Mouse (Mus musculus): ENCODE data around the gene Slc6a6. TPM values are rescaled to one million over a fixed set of nuclear protein-coding genes. Genes with fewer than 3 reads are reported as not detected.

Gene Slc6a6
- polyA plus RNA-seq, 1 experiment from 2014 or later, result 47.7 TPM

DNA sequence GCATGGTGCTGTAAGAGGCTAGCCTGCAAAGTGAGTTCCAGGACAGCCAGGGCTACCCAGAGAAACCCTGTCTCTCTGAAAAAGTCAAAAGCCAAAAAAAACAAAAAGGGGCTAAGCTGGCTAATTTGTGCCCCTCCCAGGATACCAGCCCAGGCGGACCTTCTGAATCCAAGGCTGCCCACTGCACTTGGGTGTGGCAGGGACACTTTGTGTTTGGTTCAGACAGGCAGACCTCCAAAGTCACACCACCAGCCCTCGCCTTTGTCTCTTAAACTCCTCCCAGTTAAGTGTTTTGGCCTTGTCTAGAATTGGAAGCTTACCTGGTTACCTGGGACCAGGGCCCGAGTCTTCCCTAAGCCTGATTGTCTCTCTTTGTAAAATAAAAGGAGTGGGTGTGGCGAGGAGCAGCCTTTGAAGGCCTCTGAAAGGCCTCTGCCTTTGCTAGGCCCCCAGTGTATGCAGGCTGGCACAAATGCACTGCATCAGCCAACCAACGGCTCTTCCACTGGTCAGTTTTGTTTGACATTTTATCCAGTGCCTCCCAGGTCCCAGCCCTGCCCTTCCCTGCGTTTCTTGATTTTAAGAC is 26.6 kb downstream of the Slc6a6 start:
- H3K4me3 ChIP-seq (ENCODE audit: low read depth, low read length), result no peak overlapping the region
- H3K9ac ChIP-seq (ENCODE audit: low read length), result no peak overlapping the region
- ATAC-seq (ENCODE audit: insufficient read depth, low FRiP score, low TSS enrichment) (no peak), DNase-seq (ENCODE audit: low spot score) (no peak)
- no peaks in the 10 kb centered on the region for H3K9me3 ChIP-seq (ENCODE audit: control insufficient read depth, low read length)
- 0 out of 2 replicates have a peak, but pooled peaks cover 2% of the 10 kb centered on the region for H3K36me3 ChIP-seq (ENCODE audit: control insufficient read depth, insufficient read depth, low read length)
- no peak overlapping the region for H3K27ac ChIP-seq (ENCODE audit: low read depth, low read length)
- H3K4me2 ChIP-seq (ENCODE audit: low read depth), result no peak overlapping the region
- H3K4me1 ChIP-seq (ENCODE audit: control insufficient read depth, insufficient read depth, low read length), result peaks cover 27% of the 10 kb centered on the region
- WGBS, result 39% methylated on average over 6 of the region's 6 CpGs
- H3K27me3 ChIP-seq (ENCODE audit: control insufficient read depth, insufficient read depth, low read length), result no peaks in the 10 kb centered on the region

DNA sequence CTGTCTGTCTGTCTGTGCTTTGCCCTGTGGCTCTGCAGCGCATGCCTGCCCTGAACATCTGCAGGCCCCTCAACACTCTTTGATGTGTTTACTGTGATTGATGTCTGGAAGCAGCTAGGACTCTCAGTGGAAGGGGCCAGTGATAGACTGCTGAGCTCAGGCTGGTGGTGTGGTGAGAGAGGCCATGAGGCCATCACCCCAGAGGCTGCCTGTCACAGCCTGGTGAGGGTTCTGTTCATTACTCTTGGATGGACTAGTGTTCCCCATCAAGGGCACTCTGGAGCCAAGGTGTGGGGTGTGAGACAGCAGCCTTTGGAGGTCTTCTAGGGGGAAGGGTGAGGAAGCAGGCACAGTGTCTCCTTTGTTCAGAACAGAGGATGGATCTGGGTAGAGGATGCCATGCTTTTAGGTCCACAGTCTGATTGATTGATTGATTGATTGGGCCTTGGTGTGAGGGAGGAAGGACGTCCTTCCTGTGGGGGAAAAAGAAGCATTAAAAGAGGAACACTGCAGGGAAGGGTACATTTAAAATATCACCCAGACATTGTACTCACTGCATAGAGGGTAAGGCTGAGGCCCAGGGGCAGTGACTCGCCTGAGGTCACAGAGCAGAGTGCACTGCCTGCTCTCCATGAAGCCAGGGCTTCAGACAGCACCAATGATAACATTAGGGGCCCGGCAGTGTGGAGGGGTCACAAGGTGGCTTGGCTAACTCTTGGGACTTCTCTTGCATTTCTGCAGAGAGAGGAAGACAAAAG is 28.4 kb downstream of the Slc6a6 start:
- H3K36me3 ChIP-seq (ENCODE audit: control insufficient read depth, insufficient read depth, low read length), result no peaks in the 10 kb centered on the region
- DNase-seq (ENCODE audit: low spot score) (no peak), ATAC-seq (ENCODE audit: insufficient read depth, low FRiP score, low TSS enrichment) (peak; percentile 57)
- H3K9me3 ChIP-seq (ENCODE audit: control insufficient read depth, low read length), result no peaks in the 10 kb centered on the region
- WGBS, result 4% methylated on average over 4 of the region's 4 CpGs
- peak overlapping the region; percentile 48 for H3K9ac ChIP-seq (ENCODE audit: low read length)
- H3K27ac ChIP-seq (ENCODE audit: low read depth, low read length), result peak overlapping the region; percentile 79
- H3K4me1 ChIP-seq (ENCODE audit: control insufficient read depth, insufficient read depth, low read length), result peaks cover 27% of the 10 kb centered on the region
- no peak overlapping the region for H3K4me3 ChIP-seq (ENCODE audit: low read depth, low read length)
- no peak overlapping the region for H3K4me2 ChIP-seq (ENCODE audit: low read depth)
- no peaks in the 10 kb centered on the region for H3K27me3 ChIP-seq (ENCODE audit: control insufficient read depth, insufficient read depth, low read length)

DNA sequence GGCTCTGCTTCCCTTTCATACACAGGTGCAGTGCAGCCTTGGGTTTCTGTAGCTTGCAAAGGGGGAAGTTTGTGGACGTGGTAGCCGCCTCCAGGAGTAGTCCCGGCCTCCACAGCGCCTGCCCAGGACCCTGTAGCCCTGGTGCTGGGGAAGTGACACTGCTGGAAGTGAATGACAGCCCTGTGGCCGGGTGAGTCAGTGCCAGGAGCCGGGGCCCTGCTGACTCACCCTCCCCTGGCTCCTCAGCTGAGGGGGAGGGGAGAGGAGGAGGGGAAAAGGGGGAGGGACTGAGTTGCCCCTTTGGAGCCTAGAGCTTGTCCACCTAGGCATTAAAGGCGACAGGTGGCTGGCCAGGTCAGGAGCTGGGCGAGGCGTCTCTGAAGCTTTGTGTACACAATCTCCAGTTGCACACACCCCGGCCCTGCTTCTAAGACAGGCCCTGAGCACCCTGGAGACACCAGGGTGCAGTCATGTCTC is 29.0 kb downstream of the Slc6a6 start:
- DNase-seq (ENCODE audit: low spot score) (peak; percentile 57), ATAC-seq (ENCODE audit: insufficient read depth, low FRiP score, low TSS enrichment) (peak; percentile 53)
- Histone ChIP-seq H3K9me3 (ENCODE audit: control insufficient read depth, low read length) (no peaks in the 10 kb centered on the region), H3K4me2 (ENCODE audit: low read depth) (no peak overlapping the region), H3K4me1 (ENCODE audit: control insufficient read depth, insufficient read depth, low read length) (peaks cover 27% of the 10 kb centered on the region), H3K36me3 (ENCODE audit: control insufficient read depth, insufficient read depth, low read length) (no peaks in the 10 kb centered on the region), H3K4me3 (ENCODE audit: low read depth, low read length) (no peak overlapping the region), H3K27ac (ENCODE audit: low read depth, low read length) (peak overlapping the region; percentile 79), H3K27me3 (ENCODE audit: control insufficient read depth, insufficient read depth, low read length) (no peaks in the 10 kb centered on the region), H3K9ac (ENCODE audit: low read length) (peak overlapping the region; percentile 48)
- WGBS, result under 1% methylated on average over 8 of the region's 10 CpGs

DNA sequence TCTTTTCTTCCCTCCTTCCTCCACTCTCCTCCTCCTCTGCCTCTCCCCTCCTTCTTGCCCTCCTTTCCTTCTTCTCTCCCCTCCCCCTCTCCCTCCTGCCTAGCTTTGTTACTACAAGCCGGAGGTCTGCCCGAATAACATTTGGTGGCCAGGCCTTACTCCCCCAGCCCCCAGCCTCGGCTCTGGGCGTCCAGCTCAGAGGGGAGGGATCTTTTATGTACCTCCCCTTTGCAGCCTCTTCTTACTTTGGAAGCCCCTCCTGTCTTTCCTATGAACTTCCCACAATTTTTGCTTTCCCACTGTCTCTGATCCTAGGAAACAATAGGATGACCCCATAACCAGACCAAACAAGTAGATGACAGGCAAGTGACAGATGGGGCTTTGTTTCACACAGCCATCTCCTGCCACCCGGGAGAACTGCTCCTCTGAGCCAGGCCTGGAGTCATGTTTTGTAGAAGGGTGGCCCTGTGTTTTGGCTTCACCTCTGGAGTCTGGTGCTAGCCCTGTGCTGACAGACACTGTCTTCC is 29.6 kb downstream of the Slc6a6 start:
- Histone ChIP-seq H3K4me3 (ENCODE audit: low read depth, low read length) (no peak overlapping the region), H3K36me3 (ENCODE audit: control insufficient read depth, insufficient read depth, low read length) (no peaks in the 10 kb centered on the region), H3K4me2 (ENCODE audit: low read depth) (no peak overlapping the region), H3K27me3 (ENCODE audit: control insufficient read depth, insufficient read depth, low read length) (no peaks in the 10 kb centered on the region), H3K27ac (ENCODE audit: low read depth, low read length) (peak overlapping the region; percentile 79), H3K4me1 (ENCODE audit: control insufficient read depth, insufficient read depth, low read length) (peaks cover 32% of the 10 kb centered on the region), H3K9me3 (ENCODE audit: control insufficient read depth, low read length) (no peaks in the 10 kb centered on the region), H3K9ac (ENCODE audit: low read length) (peak overlapping the region; percentile 48)
- DNase-seq (ENCODE audit: low spot score) (peak; percentile 58), ATAC-seq (ENCODE audit: insufficient read depth, low FRiP score, low TSS enrichment) (peak; percentile 40; the same call in 1 of the 2 replicates)
- WGBS, result 4% methylated on average over 5 of the region's 5 CpGs

DNA sequence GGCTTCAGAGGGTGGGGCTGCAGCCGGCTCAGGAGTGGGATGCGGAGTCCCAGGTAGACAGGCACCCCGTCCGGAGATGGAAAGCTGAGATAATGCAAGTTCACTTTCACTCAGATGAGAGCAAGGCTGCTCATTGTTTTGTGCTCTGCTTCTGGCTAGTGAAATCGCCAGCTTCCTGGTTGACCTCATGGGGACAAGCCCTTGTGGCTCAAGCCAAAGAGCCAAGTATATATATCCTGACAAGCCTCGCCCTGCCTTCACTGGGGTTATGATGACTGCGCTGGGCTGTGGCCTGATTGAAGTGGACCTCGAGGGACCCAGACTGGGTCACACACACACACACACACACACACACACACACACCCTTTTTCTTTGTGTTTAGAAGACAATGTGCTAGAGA is 31.2 kb downstream of the Slc6a6 start:
- H3K36me3 ChIP-seq (ENCODE audit: control insufficient read depth, insufficient read depth, low read length), result no peaks in the 10 kb centered on the region
- no peaks in the 10 kb centered on the region for H3K27me3 ChIP-seq (ENCODE audit: control insufficient read depth, insufficient read depth, low read length)
- WGBS, result 86% methylated on average over 8 of the region's 8 CpGs
- H3K4me3 ChIP-seq (ENCODE audit: low read depth, low read length), result no peak overlapping the region
- ATAC-seq (ENCODE audit: insufficient read depth, low FRiP score, low TSS enrichment), result no peak
- H3K4me2 ChIP-seq (ENCODE audit: low read depth), result no peak overlapping the region
- H3K27ac ChIP-seq (ENCODE audit: low read depth, low read length), result no peak overlapping the region
- no peak overlapping the region for H3K9ac ChIP-seq (ENCODE audit: low read length)
- H3K9me3 ChIP-seq (ENCODE audit: control insufficient read depth, low read length), result no peaks in the 10 kb centered on the region
- peaks cover 47% of the 10 kb centered on the region for H3K4me1 ChIP-seq (ENCODE audit: control insufficient read depth, insufficient read depth, low read length)
- DNase-seq (ENCODE audit: low spot score), result no peak

DNA sequence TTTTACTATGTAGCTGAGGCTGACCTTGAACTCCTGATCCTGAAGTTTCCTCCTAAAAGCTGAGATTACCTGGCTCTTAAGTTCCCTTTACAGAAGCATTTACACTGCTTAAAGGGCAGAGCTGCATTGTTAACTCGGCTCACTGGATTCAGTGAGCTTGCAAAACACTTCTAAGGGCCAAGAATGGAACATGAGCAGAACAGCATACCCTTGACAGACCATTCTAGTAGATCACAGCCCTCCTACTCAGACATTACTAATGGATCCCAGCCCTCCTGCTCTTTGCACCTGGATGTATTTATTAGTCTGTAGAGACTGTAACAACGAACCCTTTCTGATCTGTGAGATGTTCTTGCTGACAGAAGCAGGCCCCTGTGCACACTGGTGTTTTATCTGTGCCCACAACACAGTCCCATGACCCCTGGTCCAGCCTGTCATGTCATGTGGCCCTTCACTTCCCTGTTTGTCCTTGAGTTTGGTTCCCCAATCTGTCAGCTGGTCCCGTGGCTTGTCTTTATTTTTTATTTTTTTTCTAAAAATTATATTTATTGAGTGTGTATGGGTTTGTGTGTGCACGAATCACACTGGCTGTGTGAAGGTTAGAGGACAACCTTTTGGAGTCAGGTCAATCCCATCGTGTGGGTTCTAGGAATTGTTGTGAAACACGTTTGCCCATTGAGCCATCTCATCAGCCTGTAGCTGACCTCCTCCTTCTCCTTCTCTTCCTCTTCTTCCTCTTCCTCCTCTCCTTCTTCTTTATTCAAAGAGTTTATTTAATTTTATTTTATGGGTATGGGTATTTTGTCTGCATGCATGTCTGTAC is 32.3 kb downstream of the Slc6a6 start:
- no peaks in the 10 kb centered on the region for H3K27me3 ChIP-seq (ENCODE audit: control insufficient read depth, insufficient read depth, low read length)
- no peak overlapping the region for H3K4me2 ChIP-seq (ENCODE audit: low read depth)
- H3K9ac ChIP-seq (ENCODE audit: low read length), result no peak overlapping the region
- peaks cover 55% of the 10 kb centered on the region for H3K4me1 ChIP-seq (ENCODE audit: control insufficient read depth, insufficient read depth, low read length)
- DNase-seq (ENCODE audit: low spot score), result no peak
- 85% methylated on average over 6 of the region's 6 CpGs for WGBS
- ATAC-seq (ENCODE audit: insufficient read depth, low FRiP score, low TSS enrichment), result no peak
- H3K36me3 ChIP-seq (ENCODE audit: control insufficient read depth, insufficient read depth, low read length), result no peaks in the 10 kb centered on the region
- H3K27ac ChIP-seq (ENCODE audit: low read depth, low read length), result no peak overlapping the region
- H3K9me3 ChIP-seq (ENCODE audit: control insufficient read depth, low read length), result no peaks in the 10 kb centered on the region
- H3K4me3 ChIP-seq (ENCODE audit: low read depth, low read length), result no peak overlapping the region

DNA sequence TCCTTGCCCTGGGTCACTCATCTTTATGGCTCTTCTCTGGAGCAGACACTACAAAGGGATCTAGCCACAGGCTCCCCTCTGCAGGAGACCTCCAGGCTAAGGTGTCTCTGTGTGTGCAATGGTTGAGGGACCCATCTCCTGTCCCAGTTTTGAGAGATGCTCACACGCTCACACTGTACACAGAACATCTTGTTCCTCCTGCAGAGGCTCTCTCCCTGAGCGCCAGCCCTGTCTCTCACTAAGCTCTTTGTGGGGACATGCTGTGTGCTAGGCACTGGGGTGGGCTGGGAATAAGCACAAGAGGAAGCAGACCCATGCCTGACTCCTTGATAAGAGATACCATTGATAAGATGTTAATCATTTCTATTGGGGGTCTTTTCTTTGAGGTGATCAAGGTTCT is 34.2 kb downstream of the Slc6a6 start:
- DNase-seq (ENCODE audit: low spot score) (no peak), ATAC-seq (ENCODE audit: insufficient read depth, low FRiP score, low TSS enrichment) (no peak)
- peak overlapping the region; percentile 49; the same call in 1 of the 2 replicates for H3K27ac ChIP-seq (ENCODE audit: low read depth, low read length)
- no peaks in the 10 kb centered on the region for H3K27me3 ChIP-seq (ENCODE audit: control insufficient read depth, insufficient read depth, low read length)
- H3K4me3 ChIP-seq (ENCODE audit: low read depth, low read length), result no peak overlapping the region
- 84% methylated on average over 2 of the region's 2 CpGs for WGBS
- no peaks in the 10 kb centered on the region for H3K9me3 ChIP-seq (ENCODE audit: control insufficient read depth, low read length)
- no peak overlapping the region for H3K4me2 ChIP-seq (ENCODE audit: low read depth)
- H3K36me3 ChIP-seq (ENCODE audit: control insufficient read depth, insufficient read depth, low read length), result no peaks in the 10 kb centered on the region; the same call in 1 of the 2 replicates
- no peak overlapping the region for H3K9ac ChIP-seq (ENCODE audit: low read length)
- H3K4me1 ChIP-seq (ENCODE audit: control insufficient read depth, insufficient read depth, low read length), result peaks cover 43% of the 10 kb centered on the region

DNA sequence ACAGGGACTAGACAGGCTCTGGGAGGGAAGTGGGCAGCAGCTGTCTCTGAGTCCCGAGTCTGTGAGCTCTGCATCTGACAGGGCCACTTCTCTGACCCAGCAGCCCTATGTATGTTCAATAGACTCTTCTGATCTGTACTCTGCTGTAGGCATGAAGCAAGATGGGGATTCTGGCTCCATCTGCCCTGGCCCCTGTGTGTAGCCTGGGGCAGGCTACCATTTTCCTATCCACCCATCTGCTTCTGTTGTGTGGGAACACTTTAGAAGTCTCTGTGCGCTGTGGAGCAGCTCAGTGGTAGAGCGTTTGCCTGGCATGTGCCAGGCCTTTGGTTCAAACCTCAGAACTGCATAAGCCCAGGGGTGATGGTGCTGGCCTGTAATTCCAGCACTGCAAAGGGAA is 34.8 kb downstream of the Slc6a6 start:
- WGBS, result 71% methylated on average over 3 of the region's 3 CpGs
- ATAC-seq (ENCODE audit: insufficient read depth, low FRiP score, low TSS enrichment), result no peak
- Histone ChIP-seq H3K4me3 (ENCODE audit: low read depth, low read length) (no peak overlapping the region), H3K27ac (ENCODE audit: low read depth, low read length) (peak overlapping the region; percentile 80; the same call in 1 of the 2 replicates), H3K9me3 (ENCODE audit: control insufficient read depth, low read length) (no peaks in the 10 kb centered on the region), H3K27me3 (ENCODE audit: control insufficient read depth, insufficient read depth, low read length) (no peaks in the 10 kb centered on the region), H3K9ac (ENCODE audit: low read length) (no peak overlapping the region), H3K36me3 (ENCODE audit: control insufficient read depth, insufficient read depth, low read length) (no peaks in the 10 kb centered on the region; the same call in 1 of the 2 replicates), H3K4me1 (ENCODE audit: control insufficient read depth, insufficient read depth, low read length) (peaks cover 38% of the 10 kb centered on the region), H3K4me2 (ENCODE audit: low read depth) (no peak overlapping the region)
- no peak for DNase-seq (ENCODE audit: low spot score)

Measured in neural tube, embryonic 11.5 days (tissue).